Mouse (Mus musculus): ENCODE data around the gene Slc27a5. TPM values are rescaled to one million over a fixed set of nuclear protein-coding genes. Genes with fewer than 3 reads are reported as not detected.

Slc27a5 gene
- total RNA-seq (2015; ENCODE audit: low replicate concordance) (not detected in 2 replicates), total RNA-seq (2017; ENCODE audit: low replicate concordance) (not detected in 2 replicates)

- ATAC-seq (replicated peaks; ENCODE audit: low FRiP score, poor library complexity, severe bottlenecking), result no peak
Observed at GRCm38 (mm10) chr7:12998053-12998452, at the start of gene Slc27a5. TSS of gene Slc27a5 (minus strand) at chr7:12998192.

- peak; percentile 84 for ATAC-seq (replicated peaks; ENCODE audit: low FRiP score, poor library complexity, severe bottlenecking)
Observed at GRCm38 (mm10) chr7:13046084-13046483, 48.1 kb upstream of the Slc27a5 start.

GRCm38 (mm10) chr7:13044254-13044625 lies 46.2 kb upstream of the Slc27a5 start:
- ATAC-seq (replicated peaks; ENCODE audit: low FRiP score, poor library complexity, severe bottlenecking), result no peak

GRCm38 (mm10) chr7:13043445-13044253 lies 45.7 kb upstream of the Slc27a5 start:
- no peak for ATAC-seq (replicated peaks; ENCODE audit: low FRiP score, poor library complexity, severe bottlenecking)

- ATAC-seq (replicated peaks; ENCODE audit: low FRiP score, poor library complexity, severe bottlenecking), result no peak
Observed at GRCm38 (mm10) chr7:13043120-13043444, 45.1 kb upstream of the Slc27a5 start.

- no peak for ATAC-seq (replicated peaks; ENCODE audit: low FRiP score, poor library complexity, severe bottlenecking)
Observed at GRCm38 (mm10) chr7:13042511-13042910, 44.5 kb upstream of the Slc27a5 start.

- no peak for ATAC-seq (replicated peaks; ENCODE audit: low FRiP score, poor library complexity, severe bottlenecking)
Observed at GRCm38 (mm10) chr7:13041256-13041655, 43.3 kb upstream of the Slc27a5 start.

- no peak for ATAC-seq (replicated peaks; ENCODE audit: low FRiP score, poor library complexity, severe bottlenecking)
Observed at GRCm38 (mm10) chr7:13039181-13039580, 41.2 kb upstream of the Slc27a5 start.

GRCm38 (mm10) chr7:13038621-13039169 lies 40.7 kb upstream of the Slc27a5 start:
- ATAC-seq (replicated peaks; ENCODE audit: low FRiP score, poor library complexity, severe bottlenecking), result no peak

- peak; percentile 73 for ATAC-seq (replicated peaks; ENCODE audit: low FRiP score, poor library complexity, severe bottlenecking)
Observed at GRCm38 (mm10) chr7:13037901-13038555, 40.0 kb upstream of the Slc27a5 start, which contains the start of gene Ube2m. TSS of gene Ube2m (minus strand) at chr7:13038275.

- ATAC-seq (replicated peaks; ENCODE audit: low FRiP score, poor library complexity, severe bottlenecking), result peak; percentile 47
Observed at GRCm38 (mm10) chr7:13037366-13037765, 39.4 kb upstream of the Slc27a5 start.

- ATAC-seq (replicated peaks; ENCODE audit: low FRiP score, poor library complexity, severe bottlenecking), result no peak
Observed at GRCm38 (mm10) chr7:13036806-13037205, 38.8 kb upstream of the Slc27a5 start.

GRCm38 (mm10) chr7:13035211-13035855 lies 37.3 kb upstream of the Slc27a5 start:
- no peak for ATAC-seq (replicated peaks; ENCODE audit: low FRiP score, poor library complexity, severe bottlenecking)

GRCm38 (mm10) chr7:13034148-13034977 lies 36.4 kb upstream of the Slc27a5 start, which contains the start of gene Chmp2a:
TSS of gene Chmp2a (minus strand) at chr7:13034807.
- peak; percentile 74 for ATAC-seq (replicated peaks; ENCODE audit: low FRiP score, poor library complexity, severe bottlenecking)

GRCm38 (mm10) chr7:13033451-13034147 lies 35.6 kb upstream of the Slc27a5 start:
- no peak for ATAC-seq (replicated peaks; ENCODE audit: low FRiP score, poor library complexity, severe bottlenecking)

GRCm38 (mm10) chr7:13032541-13032940 lies 34.5 kb upstream of the Slc27a5 start:
- no peak for ATAC-seq (replicated peaks; ENCODE audit: low FRiP score, poor library complexity, severe bottlenecking)

GRCm38 (mm10) chr7:13031983-13032382 lies 34.0 kb upstream of the Slc27a5 start:
- no peak for ATAC-seq (replicated peaks; ENCODE audit: low FRiP score, poor library complexity, severe bottlenecking)

GRCm38 (mm10) chr7:13031069-13031468 lies 33.1 kb upstream of the Slc27a5 start:
- ATAC-seq (replicated peaks; ENCODE audit: low FRiP score, poor library complexity, severe bottlenecking), result no peak

GRCm38 (mm10) chr7:13028986-13029385 lies 31.0 kb upstream of the Slc27a5 start:
- ATAC-seq (replicated peaks; ENCODE audit: low FRiP score, poor library complexity, severe bottlenecking), result no peak
